Mouse (Mus musculus) liver, embryonic 13.5 days (tissue): ENCODE data around the gene Dgkg. TPM values are rescaled to one million over a fixed set of nuclear protein-coding genes. Genes with fewer than 3 reads are reported as not detected.

Experiments used
- ATAC-seq: fragments of 200-750 bp; cut with Nextera tagmentation; 2 replicates; pipeline ENCODE4 v1.8.0; 2017; ENCODE audit warnings: low read depth, mild to moderate bottlenecking, moderate number of reproducible peaks, moderate library complexity
- DNase-seq: peaks from one replicate; pipeline ENCODE4 v3.0.0; 2022
- H3K27ac ChIP-seq: fragments of 300-500 bp; sonication (generic); 2 replicates; pipeline ENCODE4 v1.5.1; 2015; ENCODE audit warnings: moderate library complexity, mild to moderate bottlenecking, inconsistent platforms
- H3K27me3 ChIP-seq: fragments of 300-500 bp; sonication (generic); 2 replicates; pipeline ENCODE4 v1.6.1; 2015; ENCODE audit warnings: mild to moderate bottlenecking, inconsistent platforms
- H3K36me3 ChIP-seq: fragments of 300-500 bp; sonication (generic); 2 replicates; pipeline ENCODE4 v1.6.1; 2015; ENCODE audit warnings: mild to moderate bottlenecking, inconsistent platforms
- H3K4me1 ChIP-seq: fragments of 300-500 bp; sonication (generic); replicated peaks from 2 replicates; pipeline ENCODE4 v1.6.1; 2015; ENCODE audit warnings: inconsistent platforms
- H3K4me2 ChIP-seq: fragments of 300-500 bp; sonication (generic); 2 replicates; pipeline ENCODE4 v1.6.1; 2015; ENCODE audit warnings: inconsistent platforms, mild to moderate bottlenecking, moderate library complexity
- H3K4me3 ChIP-seq: fragments of 300-500 bp; sonication (generic); replicated peaks from 2 replicates; pipeline ENCODE4 v1.5.1; 2015; ENCODE audit warnings: mild to moderate bottlenecking, inconsistent platforms
- H3K9ac ChIP-seq: fragments of 300-500 bp; sonication (generic); 2 replicates; pipeline ENCODE4 v1.6.1; 2015; ENCODE audit warnings: mild to moderate bottlenecking, inconsistent platforms
- H3K9me3 ChIP-seq: fragments of 300-500 bp; sonication (generic); replicated peaks from 2 replicates; pipeline ENCODE4 v1.6.1; 2016; ENCODE audit warnings: inconsistent platforms
- WGBS: fragments of 180-500 bp; shearing (Covaris S2); methylation state at CpG from one replicate; pipeline ENCODE4 v1.1.7; 2015; ENCODE audit not compliant: insufficient replicate concordance; 5-methylcytosine and 5-hydroxymethylcytosine counted together
- polyA plus RNA-seq: library from polyadenylated mRNA; unstranded; fragments of >200 nt; fragmentation: Nextera tagmentation; extraction: Ambion mirVana; gene quantifications from 2 replicates; pipeline ENCODE4 v1.2.1, GENCODE M21; 2015

Dgkg gene
- polyA plus RNA-seq, 1 experiment from 2014 or later: 0.75 TPM

GRCm38 (mm10) chr16:22621299-22621920 lies 35.6 kb downstream of the Dgkg start:
- Histone ChIP-seq H3K4me1 (no peaks in the 10 kb centered on the region), H3K27me3 (no peaks in the 10 kb centered on the region), H3K9ac (no peak overlapping the region), H3K4me2 (no peak overlapping the region), H3K4me3 (no peak overlapping the region), H3K36me3 (no peaks in the 10 kb centered on the region), H3K27ac (no peak overlapping the region), H3K9me3 (no peaks in the 10 kb centered on the region)
- WGBS: 69% methylated on average over 13 of the region's 13 CpGs
- no peak for DNase-seq
- ATAC-seq: no peak

GRCm38 (mm10) chr16:22618424-22619056 lies 38.5 kb downstream of the Dgkg start:
- WGBS: 48% methylated on average over 8 of the region's 8 CpGs
- Histone ChIP-seq H3K4me2 (no peak overlapping the region), H3K4me1 (no peaks in the 10 kb centered on the region), H3K36me3 (no peaks in the 10 kb centered on the region), H3K27me3 (no peaks in the 10 kb centered on the region), H3K4me3 (no peak overlapping the region), H3K9me3 (no peaks in the 10 kb centered on the region), H3K9ac (no peak overlapping the region), H3K27ac (no peak overlapping the region)
- DNase-seq (no peak), ATAC-seq (no peak)

- Histone ChIP-seq H3K27me3 (no peaks in the 10 kb centered on the region), H3K9me3 (no peaks in the 10 kb centered on the region), H3K9ac (no peak overlapping the region), H3K36me3 (no peaks in the 10 kb centered on the region), H3K4me3 (no peak overlapping the region), H3K27ac (no peak overlapping the region), H3K4me2 (no peak overlapping the region), H3K4me1 (no peaks in the 10 kb centered on the region)
- 59% methylated on average over 4 of the region's 4 CpGs for WGBS
- DNase-seq (no peak), ATAC-seq (no peak)
Observed at GRCm38 (mm10) chr16:22615805-22616204, 41.2 kb downstream of the Dgkg start.

- WGBS: 50% methylated on average over 9 of the region's 9 CpGs
- Histone ChIP-seq H3K4me3 (no peak overlapping the region), H3K9me3 (no peaks in the 10 kb centered on the region), H3K4me1 (no peaks in the 10 kb centered on the region), H3K9ac (no peak overlapping the region), H3K27me3 (no peaks in the 10 kb centered on the region), H3K36me3 (no peaks in the 10 kb centered on the region), H3K27ac (no peak overlapping the region), H3K4me2 (no peak overlapping the region)
- DNase-seq: no peak
- ATAC-seq: no peak
Observed at GRCm38 (mm10) chr16:22613186-22614073, 43.6 kb downstream of the Dgkg start.

- Histone ChIP-seq H3K9me3 (no peaks in the 10 kb centered on the region), H3K4me1 (no peaks in the 10 kb centered on the region), H3K9ac (no peak overlapping the region), H3K27me3 (no peaks in the 10 kb centered on the region), H3K36me3 (no peaks in the 10 kb centered on the region), H3K4me3 (no peak overlapping the region), H3K27ac (no peak overlapping the region), H3K4me2 (no peak overlapping the region)
- 29% methylated on average over 6 of the region's 6 CpGs for WGBS
- ATAC-seq (no peak), DNase-seq (no peak)
Observed at GRCm38 (mm10) chr16:22608046-22608445, 49.0 kb downstream of the Dgkg start.

GRCm38 (mm10) chr16:22606989-22607388 lies 50.0 kb downstream of the Dgkg start:
- H3K9me3 ChIP-seq: no peaks in the 10 kb centered on the region
- no peak overlapping the region for H3K4me2 ChIP-seq
- H3K27ac ChIP-seq: no peak overlapping the region
- DNase-seq (no peak), ATAC-seq (no peak)
- no peak overlapping the region for H3K4me3 ChIP-seq
- H3K4me1 ChIP-seq: no peaks in the 10 kb centered on the region
- H3K27me3 ChIP-seq: no peaks in the 10 kb centered on the region
- no peak overlapping the region for H3K9ac ChIP-seq
- H3K36me3 ChIP-seq: no peaks in the 10 kb centered on the region
- 64% methylated on average over 4 of the region's 4 CpGs for WGBS

GRCm38 (mm10) chr16:22602399-22602798 lies 54.6 kb downstream of the Dgkg start:
- H3K4me3 ChIP-seq: no peak overlapping the region
- 72% methylated on average over 9 of the region's 9 CpGs for WGBS
- no peak for DNase-seq
- no peak overlapping the region for H3K4me2 ChIP-seq
- no peaks in the 10 kb centered on the region for H3K36me3 ChIP-seq
- H3K27me3 ChIP-seq: no peaks in the 10 kb centered on the region
- no peaks in the 10 kb centered on the region for H3K4me1 ChIP-seq
- H3K9ac ChIP-seq: no peak overlapping the region
- no peak overlapping the region for H3K27ac ChIP-seq
- no peak for ATAC-seq
- H3K9me3 ChIP-seq: no peaks in the 10 kb centered on the region

- no peak for ATAC-seq
- Histone ChIP-seq H3K9ac (no peak overlapping the region), H3K27ac (no peak overlapping the region), H3K4me1 (no peaks in the 10 kb centered on the region), H3K4me3 (no peak overlapping the region), H3K36me3 (no peaks in the 10 kb centered on the region), H3K4me2 (no peak overlapping the region), H3K27me3 (no peaks in the 10 kb centered on the region), H3K9me3 (no peaks in the 10 kb centered on the region)
- WGBS: 56% methylated on average over 3 of the region's 3 CpGs
- no peak for DNase-seq
Observed at GRCm38 (mm10) chr16:22601756-22602155, 55.3 kb downstream of the Dgkg start.

- H3K9me3 ChIP-seq: no peaks in the 10 kb centered on the region
- no peak overlapping the region for H3K4me2 ChIP-seq
- no peak overlapping the region for H3K27ac ChIP-seq
- H3K36me3 ChIP-seq: no peaks in the 10 kb centered on the region
- H3K9ac ChIP-seq: no peak overlapping the region
- DNase-seq (no peak), ATAC-seq (no peak)
- H3K4me1 ChIP-seq: no peaks in the 10 kb centered on the region
- WGBS: 54% methylated on average over 4 of the region's 4 CpGs
- no peak overlapping the region for H3K4me3 ChIP-seq
- H3K27me3 ChIP-seq: no peaks in the 10 kb centered on the region
Observed at GRCm38 (mm10) chr16:22600108-22600699, 56.8 kb downstream of the Dgkg start.

GRCm38 (mm10) chr16:22598741-22599140 lies 58.3 kb downstream of the Dgkg start:
- Histone ChIP-seq H3K27me3 (no peaks in the 10 kb centered on the region), H3K4me2 (no peak overlapping the region), H3K9me3 (no peaks in the 10 kb centered on the region), H3K9ac (no peak overlapping the region), H3K27ac (no peak overlapping the region), H3K36me3 (no peaks in the 10 kb centered on the region), H3K4me3 (no peak overlapping the region), H3K4me1 (no peaks in the 10 kb centered on the region)
- 57% methylated on average over 6 of the region's 6 CpGs for WGBS
- DNase-seq (no peak), ATAC-seq (no peak)

GRCm38 (mm10) chr16:22596394-22596793 lies 60.6 kb downstream of the Dgkg start:
- H3K27ac ChIP-seq: no peak overlapping the region
- H3K4me3 ChIP-seq: no peak overlapping the region
- H3K4me2 ChIP-seq: no peak overlapping the region
- H3K9me3 ChIP-seq: no peaks in the 10 kb centered on the region
- no peaks in the 10 kb centered on the region for H3K36me3 ChIP-seq
- 48% methylated on average over 1 of the region's 1 CpGs for WGBS
- ATAC-seq: no peak
- H3K9ac ChIP-seq: no peak overlapping the region
- no peaks in the 10 kb centered on the region for H3K4me1 ChIP-seq
- no peak for DNase-seq
- no peaks in the 10 kb centered on the region for H3K27me3 ChIP-seq
